Comparison of ENCODE assay signal across 8 mouse cellular contexts in the genomic region with DNA sequence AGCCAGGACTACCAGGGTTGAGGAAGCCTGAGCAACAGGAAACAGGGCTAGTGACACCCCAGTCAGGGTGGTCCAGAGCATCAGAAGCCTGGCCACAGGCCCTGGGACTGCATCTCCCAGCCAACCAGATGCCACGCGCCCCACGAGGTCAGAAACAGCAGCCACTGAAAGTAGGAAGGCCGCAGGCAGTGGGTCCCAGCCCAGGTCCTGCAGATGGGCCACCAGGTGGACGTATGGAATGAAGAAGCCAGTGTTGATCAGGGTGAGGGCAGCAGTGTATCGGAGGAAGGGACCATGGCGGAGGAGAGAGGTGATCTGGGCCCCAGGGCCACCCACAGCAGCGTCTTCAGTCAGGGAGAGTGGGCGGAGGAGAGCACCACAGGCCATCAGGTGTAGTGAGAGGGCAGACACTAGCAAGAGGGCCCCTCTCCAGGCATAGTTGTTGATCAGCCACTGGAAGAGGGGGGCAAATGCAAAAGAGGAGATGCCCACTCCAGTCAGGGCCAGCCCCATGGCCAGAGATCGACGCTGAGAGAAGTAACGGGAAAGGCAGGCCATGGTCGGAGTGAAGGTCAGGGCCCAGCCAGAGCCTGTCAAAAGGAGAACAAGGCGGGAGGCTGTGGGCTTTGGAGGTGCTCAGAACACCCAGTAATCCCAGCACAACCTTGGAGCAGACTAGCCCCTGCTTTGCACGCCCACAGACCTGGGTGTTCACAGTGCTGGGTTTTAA. TPM values are rescaled to one million over a fixed set of nuclear protein-coding genes. Genes with fewer than 3 reads are reported as not detected.
DNase-seq lines count a peak whose midpoint lies in the region; ATAC-seq and TF ChIP-seq lines count a peak whose summit lies in the region.

No protein-coding gene starts in this region.

- no peak for ATAC-seq in stomach, embryonic 15.5 days (ENCODE audit: insufficient read depth, low FRiP score, low read depth)
- ATAC-seq in stomach, postnatal 0 days (ENCODE audit: low FRiP score, low TSS enrichment), result no peak
- ATAC-seq in limb, embryonic 11.5 days (ENCODE audit: insufficient number of reproducible peaks, low FRiP score, low TSS enrichment, low read depth), result no peak

- no peak overlapping the region for H3K9ac ChIP-seq in stomach, embryonic 15.5 days
- H3K9ac ChIP-seq in stomach, postnatal 0 days (ENCODE audit: low read length), result no peak overlapping the region
- H3K9ac ChIP-seq in limb, embryonic 11.5 days (ENCODE audit: low read length), result 0 out of 2 replicates have a peak overlapping the region, but pooled peaks have one; percentile 19

- no peaks in the 10 kb centered on the region for H3K36me3 ChIP-seq in stomach, embryonic 15.5 days
- H3K36me3 ChIP-seq in stomach, postnatal 0 days (ENCODE audit: control insufficient read depth, insufficient read depth, low read length), result no peaks in the 10 kb centered on the region
- H3K36me3 ChIP-seq in limb, embryonic 11.5 days (ENCODE audit: control insufficient read depth, insufficient read depth, low read length), result peaks cover 2% of the 10 kb centered on the region; the same call in 1 of the 2 replicates

- H3K4me3 ChIP-seq in stomach, embryonic 15.5 days (replicated peaks), result no peak overlapping the region
- H3K4me3 ChIP-seq in stomach, postnatal 0 days (ENCODE audit: low read depth, low read length), result no peak overlapping the region
- no peak overlapping the region for H3K4me3 ChIP-seq in limb, embryonic 11.5 days (ENCODE audit: low read depth, low read length)

- peaks cover 24% of the 10 kb centered on the region for H3K27me3 ChIP-seq in stomach, embryonic 15.5 days (replicated peaks)
- H3K27me3 ChIP-seq in stomach, postnatal 0 days (ENCODE audit: control insufficient read depth, insufficient read depth, low read length), result peaks cover 3% of the 10 kb centered on the region; the same call in 1 of the 2 replicates
- peaks cover 27% of the 10 kb centered on the region for H3K27me3 ChIP-seq in limb, embryonic 11.5 days (ENCODE audit: control insufficient read depth, insufficient read depth, low read length)

- 0 out of 2 replicates have a peak overlapping the region, but pooled peaks have one; percentile 94 for H3K4me2 ChIP-seq in stomach, embryonic 15.5 days
- H3K4me2 ChIP-seq in stomach, postnatal 0 days (replicated peaks; ENCODE audit: low read depth), result no peak overlapping the region
- H3K4me2 ChIP-seq in limb, embryonic 11.5 days (ENCODE audit: low read depth, severe bottlenecking), result peak overlapping the region; percentile 16; the same call in 1 of the 2 replicates

- peak; percentile 37 for DNase-seq in cerebellum, adult 11 months
- DNase-seq in cerebellum, adult 9-10 months, result no peak
- DNase-seq in stomach, postnatal 0 days (ENCODE audit: low spot score), result no peak
- DNase-seq in limb, embryonic 11.5 days (ENCODE audit: low spot score), result no peak
- no peak for DNase-seq in ovary, postnatal 36 days (ENCODE audit: low spot score)
- DNase-seq in layer of hippocampus, adult 18-20 months (ENCODE audit: low spot score in 2 of 2), result no peak
- no peak for DNase-seq in layer of hippocampus, postnatal 36 days

- no peak overlapping the region for H3K27ac ChIP-seq in stomach, embryonic 15.5 days
- no peak overlapping the region for H3K27ac ChIP-seq in stomach, postnatal 0 days (replicated peaks)
- H3K27ac ChIP-seq in limb, embryonic 11.5 days (replicated peaks; ENCODE audit: low read depth, low read length), result no peak overlapping the region

- TF ChIP-seq CTCF in stomach, postnatal 0 days (IDR thresholded peaks at IDR 0.05; ENCODE audit: low read depth), result no peak

- TF ChIP-seq EP300 in stomach, postnatal 0 days (optimal IDR thresholded peaks at IDR 0.05), result no peak

- H3K9me3 ChIP-seq in stomach, embryonic 15.5 days, result no peaks in the 10 kb centered on the region
- no peaks in the 10 kb centered on the region for H3K9me3 ChIP-seq in stomach, postnatal 0 days (ENCODE audit: control insufficient read depth, low read length)
- no peaks in the 10 kb centered on the region for H3K9me3 ChIP-seq in limb, embryonic 11.5 days (ENCODE audit: control insufficient read depth, low read length)

- peaks cover 25% of the 10 kb centered on the region for H3K4me1 ChIP-seq in stomach, embryonic 15.5 days
- peaks cover 3% of the 10 kb centered on the region; the same call in 1 of the 2 replicates for H3K4me1 ChIP-seq in stomach, postnatal 0 days (replicated peaks; ENCODE audit: control insufficient read depth, insufficient read depth)
- peaks cover 10% of the 10 kb centered on the region; the same call in 1 of the 2 replicates for H3K4me1 ChIP-seq in limb, embryonic 11.5 days (ENCODE audit: control insufficient read depth, insufficient read depth, low read length)

- 88% methylated on average over 15 of the region's 15 CpGs for WGBS in stomach, embryonic 15.5 days
- 89% methylated on average over 15 of the region's 15 CpGs for WGBS in stomach, postnatal 0 days
- 90% methylated on average over 15 of the region's 15 CpGs for WGBS in limb, embryonic 11.5 days

RNA-seq across cellular contexts. Expression of a gene that starts 2.0 kb away (rescaled TPM):
- 6.9 and 9.8 TPM in 2 replicates for polyA plus RNA-seq in stomach, embryonic 15.5 days (2015; fragmentation: Nextera tagmentation; extraction: Ambion mirVana)
- polyA plus RNA-seq in stomach, postnatal 0 days (2015; fragmentation: Nextera tagmentation; extraction: Ambion mirVana), result 5.7 and 6.1 TPM in 2 replicates
- 17.0 and 17.8 TPM in 2 replicates for polyA plus RNA-seq in limb, embryonic 11.5 days (2014; fragmentation: Nextera tagmentation; extraction: Ambion mirVana)
- 1 to 10 TPM; 6.2 to 9.0 TPM for total RNA-seq in layer of hippocampus, adult 18-20 months (2021)
- total RNA-seq in layer of hippocampus, postnatal 36 days (2021), result 1 to 10 TPM; 6.9 to 9.4 TPM

RNA-seq across cellular contexts. Expression of a gene that starts 6.4 kb away (rescaled TPM):
- polyA plus RNA-seq in stomach, embryonic 15.5 days (2015; fragmentation: Nextera tagmentation; extraction: Ambion mirVana), result 1.4 and 2.4 TPM in 2 replicates
- 2.5 and 3.1 TPM in 2 replicates for polyA plus RNA-seq in stomach, postnatal 0 days (2015; fragmentation: Nextera tagmentation; extraction: Ambion mirVana)
- 0.21 and 0.67 TPM in 2 replicates for polyA plus RNA-seq in limb, embryonic 11.5 days (2014; fragmentation: Nextera tagmentation; extraction: Ambion mirVana)
- 10 to 100 TPM; 28.6 to 30.6 TPM for total RNA-seq in layer of hippocampus, adult 18-20 months (2021)
- 10 to 100 TPM; 30.5 to 34.6 TPM for total RNA-seq in layer of hippocampus, postnatal 36 days (2021)

RNA-seq across cellular contexts. Expression of a gene that starts 10.7 kb away (rescaled TPM):
- polyA plus RNA-seq in stomach, embryonic 15.5 days (2015; fragmentation: Nextera tagmentation; extraction: Ambion mirVana), result 10.9 and 13.6 TPM in 2 replicates
- polyA plus RNA-seq in stomach, postnatal 0 days (2015; fragmentation: Nextera tagmentation; extraction: Ambion mirVana), result 3.2 and 3.6 TPM in 2 replicates
- 7.3 and 7.5 TPM in 2 replicates for polyA plus RNA-seq in limb, embryonic 11.5 days (2014; fragmentation: Nextera tagmentation; extraction: Ambion mirVana)
- total RNA-seq in layer of hippocampus, adult 18-20 months (2021), result 1 to 10 TPM in 1 of 2 experiments, under 1 TPM in 1; 0.92 to 1.1 TPM
- total RNA-seq in layer of hippocampus, postnatal 36 days (2021), result 1 to 10 TPM; 1.1 to 1.3 TPM

RNA-seq across cellular contexts. Expression of a gene that starts 18.8 kb away (rescaled TPM):
- 141 and 144 TPM in 2 replicates for polyA plus RNA-seq in stomach, embryonic 15.5 days (2015; fragmentation: Nextera tagmentation; extraction: Ambion mirVana)
- 81.0 and 83.6 TPM in 2 replicates for polyA plus RNA-seq in stomach, postnatal 0 days (2015; fragmentation: Nextera tagmentation; extraction: Ambion mirVana)
- 216 and 218 TPM in 2 replicates for polyA plus RNA-seq in limb, embryonic 11.5 days (2014; fragmentation: Nextera tagmentation; extraction: Ambion mirVana)
- total RNA-seq in layer of hippocampus, adult 18-20 months (2021), result 10 to 100 TPM; 39.7 to 45.9 TPM
- total RNA-seq in layer of hippocampus, postnatal 36 days (2021), result 10 to 100 TPM; 41.4 to 45.6 TPM

RNA-seq across cellular contexts. Expression of a gene that starts 20.7 kb away (rescaled TPM):
- polyA plus RNA-seq in stomach, embryonic 15.5 days (2015; fragmentation: Nextera tagmentation; extraction: Ambion mirVana), result 8.7 and 11.0 TPM in 2 replicates
- 7.5 and 10.1 TPM in 2 replicates for polyA plus RNA-seq in stomach, postnatal 0 days (2015; fragmentation: Nextera tagmentation; extraction: Ambion mirVana)
- 8.2 and 10.5 TPM in 2 replicates for polyA plus RNA-seq in limb, embryonic 11.5 days (2014; fragmentation: Nextera tagmentation; extraction: Ambion mirVana)
- 1 to 10 TPM; 5.6 to 6.7 TPM for total RNA-seq in layer of hippocampus, adult 18-20 months (2021)
- total RNA-seq in layer of hippocampus, postnatal 36 days (2021), result 1 to 10 TPM; 3.9 to 5.1 TPM
